10 mouse cellular contexts compared by ENCODE assay signal in the genomic region with DNA sequence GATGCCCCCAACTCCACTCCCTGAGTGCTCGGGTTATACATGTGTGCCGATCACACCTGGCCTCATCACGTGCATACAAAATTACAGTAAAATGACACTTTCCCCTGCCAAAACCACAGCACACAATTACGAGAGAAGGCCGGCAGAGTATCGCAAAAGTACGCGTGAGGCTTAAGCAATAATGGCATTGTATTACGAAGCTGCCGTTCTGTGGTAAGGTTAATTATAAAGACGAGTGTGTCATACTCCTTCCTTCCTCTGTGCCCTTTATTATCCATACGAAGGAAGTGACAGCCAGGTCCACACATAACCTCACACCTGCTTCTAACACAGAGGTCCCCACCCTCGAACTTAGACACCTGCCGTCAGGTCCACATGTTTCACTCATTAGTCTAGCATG.
"Had no signal": no experiment of that assay in that cellular context is flagged by ENCODE, and none has a peak within 500 bp of the region (broad histone marks: within the 10 kb centered on the region; RNA-seq: fewer than 3 reads in every experiment).

No protein-coding gene starts in this region.

- ATAC-seq: midbrain, embryonic 16.5 days had no signal

- DNase-seq: lung, adult 18-20 months; lung, embryonic 14.5 days; lung, postnatal 10 days; lung, postnatal 4 days; midbrain, embryonic 14.5 days; right cerebral cortex, postnatal 14 days; thymus, adult 18-20 months; thymus, postnatal 14 days; thymus, postnatal 36 days had no signal
